Mouse (Mus musculus) ZHBTc4 (cell line): ENCODE results near the gene Cox6b1.

Source experiments
- DNase-seq: peaks from one replicate; pipeline ENCODE4 v3.0.0-alpha.2; 2011; ENCODE audit warnings: low read depth, low spot score

The Cox6b1 gene

DNA sequence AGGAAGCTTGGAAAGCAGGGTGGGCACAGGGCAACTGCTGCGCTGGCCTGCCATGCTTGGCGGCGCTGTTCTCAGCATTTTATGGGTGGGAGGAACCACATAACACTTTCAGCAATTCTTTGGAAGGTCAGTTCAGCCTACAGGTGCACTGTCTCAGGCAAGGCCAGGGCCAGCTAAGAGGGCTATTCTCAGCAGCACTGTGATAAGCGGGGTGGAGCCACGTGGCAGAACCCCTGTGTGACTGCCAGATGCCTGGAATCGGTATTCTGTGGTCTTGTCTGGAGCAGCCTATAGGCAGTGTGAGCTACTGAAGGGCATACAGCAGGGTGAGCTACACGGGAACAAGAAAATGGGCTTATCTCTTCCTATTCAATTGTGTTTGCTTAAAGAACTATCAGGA, 15.9 kb downstream of the Cox6b1 start:
- DNase-seq = no peak

DNA sequence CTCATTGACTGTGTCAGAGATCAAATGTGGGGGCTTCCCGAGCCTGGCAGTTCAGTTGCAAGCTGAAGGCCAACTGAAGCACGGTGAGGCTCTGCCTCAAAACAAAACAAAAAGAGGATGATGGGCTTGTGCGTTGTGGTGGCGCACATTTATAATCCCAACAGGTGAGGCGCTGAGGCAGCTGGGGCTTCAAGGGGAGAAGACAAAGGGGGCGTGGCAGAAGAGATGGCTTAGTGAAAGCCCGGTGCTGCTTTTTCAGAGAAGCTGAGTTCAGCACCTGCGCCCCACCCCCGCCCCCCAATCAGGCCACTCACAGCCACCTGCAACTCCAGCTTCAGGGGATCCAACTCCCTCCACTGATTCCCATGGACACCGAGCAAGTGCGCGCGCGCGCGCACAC, 17.5 kb downstream of the Cox6b1 start:
- peak; percentile 48 for DNase-seq

DNA sequence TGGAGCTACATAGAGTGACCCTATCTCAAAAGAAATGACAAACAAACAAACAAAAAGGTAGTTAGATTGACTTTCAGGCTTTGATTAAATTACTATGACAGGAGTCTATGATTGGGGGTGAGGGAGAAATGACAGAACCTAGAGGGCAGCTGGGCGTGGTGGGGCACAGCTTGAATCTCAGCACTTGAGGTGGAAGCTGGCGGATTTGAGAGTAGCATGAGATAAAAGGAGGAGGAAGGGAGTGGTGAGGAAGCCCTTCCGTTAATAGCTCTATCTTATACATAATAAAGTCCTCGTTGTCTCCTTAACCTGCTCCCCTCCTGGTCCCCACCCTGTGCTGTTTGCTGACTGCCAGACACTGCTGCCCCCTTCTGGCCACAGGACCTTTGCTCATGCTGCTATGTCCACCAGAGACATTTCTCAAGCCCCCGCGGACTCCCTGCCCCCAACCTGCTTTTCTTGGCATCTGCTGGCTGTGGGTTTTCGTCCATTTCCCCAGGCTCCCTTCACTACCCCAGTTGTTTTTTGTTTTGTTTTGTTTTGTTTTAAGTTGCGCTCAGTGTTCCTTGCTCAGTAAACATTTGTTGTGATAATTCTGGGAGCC, 18.1 kb downstream of the Cox6b1 start:
- peak; percentile 97 for DNase-seq

- no peak for DNase-seq
Measured at GRCm38 (mm10) chr7:30604944-30605343, 21.0 kb downstream of the Cox6b1 start.

DNA sequence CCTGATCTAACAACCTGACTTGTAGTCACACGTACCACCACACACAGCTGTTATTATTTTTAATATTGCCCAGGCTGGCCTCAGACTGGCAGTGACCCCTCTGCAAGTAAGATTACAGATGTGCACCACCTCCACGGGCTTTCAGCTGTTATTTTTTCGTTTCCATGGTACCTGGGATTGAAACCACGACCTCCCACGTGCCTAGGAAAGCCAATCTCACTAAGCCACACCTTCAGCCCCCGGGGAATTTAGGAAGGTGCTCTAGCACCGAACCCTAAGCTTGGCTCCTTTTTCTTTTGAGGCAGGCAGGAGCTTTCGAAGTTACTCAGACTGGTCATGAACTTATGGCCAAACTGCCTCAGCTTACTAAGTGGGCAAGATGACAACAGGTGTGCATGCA, 21.5 kb downstream of the Cox6b1 start:
- DNase-seq = peak; percentile 37

GRCm38 (mm10) chr7:30602583-30602982, 23.4 kb downstream of the Cox6b1 start:
- peak; percentile 94 for DNase-seq

DNA sequence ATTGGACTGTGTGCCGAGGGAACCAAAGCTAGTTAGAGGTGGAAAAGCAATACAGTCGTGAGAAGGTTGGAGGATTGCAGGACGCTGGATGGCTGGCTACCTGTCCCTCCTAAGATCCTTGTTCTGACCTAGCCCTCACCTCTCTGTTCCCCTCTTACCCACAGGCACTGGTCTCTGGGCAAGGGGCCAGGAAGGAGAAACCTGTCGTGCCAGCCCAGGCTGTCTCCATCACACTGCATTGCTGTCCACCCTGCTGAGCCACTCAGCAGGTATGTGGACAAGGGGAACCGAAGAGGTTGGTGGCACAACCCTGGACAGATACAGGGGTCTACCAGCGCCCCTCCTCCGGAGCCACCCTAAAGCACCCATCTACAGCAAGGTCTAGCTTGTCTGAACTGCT, 25.3 kb downstream of the Cox6b1 start:
- no peak for DNase-seq

DNA sequence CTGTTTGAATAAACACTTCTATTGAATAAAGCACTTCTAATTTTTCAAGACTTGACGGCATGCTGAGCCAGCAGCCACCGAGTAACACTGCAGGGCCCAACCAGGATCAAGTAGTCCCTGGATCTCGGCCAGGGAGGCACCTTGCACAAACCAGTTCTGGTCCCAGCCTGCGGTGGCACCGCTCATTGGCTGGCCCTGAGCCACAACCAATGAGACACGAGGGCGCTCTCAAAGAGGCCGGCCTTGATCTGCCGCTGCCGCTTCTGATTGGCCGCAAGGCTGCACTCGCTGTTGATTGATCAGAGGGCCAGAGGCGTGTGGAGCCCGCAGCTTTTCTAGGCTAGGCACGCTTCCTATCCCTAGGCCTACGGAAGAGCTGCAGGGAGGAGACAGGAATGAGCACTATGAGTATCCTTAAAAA, 26.0 kb downstream of the Cox6b1 start:
- DNase-seq = peak; percentile 99

- peak; percentile 84 for DNase-seq
Measured at GRCm38 (mm10) chr7:30598786-30599185, 27.2 kb downstream of the Cox6b1 start, which contains the start of gene Zbtb32. Zbtb32 (minus strand) TSS chr7:30598909.

- no peak for DNase-seq
Measured at GRCm38 (mm10) chr7:30596811-30597210, 29.1 kb downstream of the Cox6b1 start.

DNA sequence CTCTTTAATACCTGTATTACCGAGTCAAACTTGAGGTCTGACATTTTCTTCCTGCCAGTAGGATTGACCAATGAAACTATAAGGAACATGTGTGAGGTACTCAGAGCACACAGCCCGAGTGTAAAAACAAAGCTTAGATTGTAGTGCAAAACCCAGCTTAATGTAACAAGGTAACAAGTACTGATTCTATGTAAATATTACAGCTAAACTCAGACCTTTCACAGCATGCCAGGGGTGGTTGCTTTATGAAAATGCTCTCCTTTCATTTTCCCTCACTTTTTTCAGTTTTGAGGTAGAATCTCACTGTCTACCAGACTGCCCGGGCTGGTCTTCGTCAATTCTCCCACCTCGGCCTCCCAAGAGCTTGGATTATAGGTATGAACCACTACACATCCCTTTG, 29.9 kb downstream of the Cox6b1 start:
- no peak for DNase-seq

GRCm38 (mm10) chr7:30594510-30595024, 31.4 kb downstream of the Cox6b1 start:
- no peak for DNase-seq

DNA sequence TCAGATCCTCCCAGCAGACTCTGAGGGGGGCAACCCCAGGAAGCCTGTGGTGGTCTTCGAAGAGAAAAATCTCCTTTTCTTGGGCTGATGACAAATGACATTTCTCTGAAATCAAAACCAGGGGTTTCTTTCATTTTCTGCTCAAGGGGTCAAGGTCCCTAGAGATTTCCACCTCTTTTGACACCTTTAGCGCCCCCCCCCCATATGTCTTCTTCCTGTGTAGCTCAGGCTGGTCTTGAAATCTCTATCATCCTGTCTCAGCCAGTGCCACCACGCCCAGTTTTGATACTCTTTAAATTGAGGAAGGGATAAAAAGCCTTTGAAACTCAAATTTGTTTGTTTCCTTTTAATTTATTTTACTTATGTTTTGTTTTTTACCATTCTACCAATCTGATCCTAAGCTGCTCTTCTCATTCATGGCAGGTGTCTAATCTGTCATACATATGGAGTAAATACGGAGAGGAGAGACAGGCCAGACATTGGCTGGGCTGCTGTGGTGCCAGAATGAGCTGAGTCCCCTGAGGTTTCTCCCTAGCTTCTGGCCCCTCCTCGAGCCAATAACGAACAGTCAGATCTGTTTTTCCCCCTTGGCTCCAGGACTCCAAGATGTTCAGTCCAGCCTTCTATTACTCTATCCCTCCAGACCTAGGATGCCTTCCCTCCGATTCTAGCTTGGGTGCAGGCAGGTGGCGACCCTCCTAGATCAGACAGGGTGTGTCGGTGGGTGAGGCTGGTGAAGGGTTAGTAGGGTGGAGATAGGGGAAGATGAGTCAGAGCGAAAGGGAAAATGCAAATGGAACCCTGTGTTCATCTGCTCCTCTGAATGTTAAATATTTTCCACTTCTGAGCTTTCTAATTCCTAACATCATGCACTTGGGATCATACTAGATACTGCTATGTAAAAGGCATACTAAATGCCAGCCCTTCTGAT, 32.1 kb downstream of the Cox6b1 start:
- no peak for DNase-seq

DNA sequence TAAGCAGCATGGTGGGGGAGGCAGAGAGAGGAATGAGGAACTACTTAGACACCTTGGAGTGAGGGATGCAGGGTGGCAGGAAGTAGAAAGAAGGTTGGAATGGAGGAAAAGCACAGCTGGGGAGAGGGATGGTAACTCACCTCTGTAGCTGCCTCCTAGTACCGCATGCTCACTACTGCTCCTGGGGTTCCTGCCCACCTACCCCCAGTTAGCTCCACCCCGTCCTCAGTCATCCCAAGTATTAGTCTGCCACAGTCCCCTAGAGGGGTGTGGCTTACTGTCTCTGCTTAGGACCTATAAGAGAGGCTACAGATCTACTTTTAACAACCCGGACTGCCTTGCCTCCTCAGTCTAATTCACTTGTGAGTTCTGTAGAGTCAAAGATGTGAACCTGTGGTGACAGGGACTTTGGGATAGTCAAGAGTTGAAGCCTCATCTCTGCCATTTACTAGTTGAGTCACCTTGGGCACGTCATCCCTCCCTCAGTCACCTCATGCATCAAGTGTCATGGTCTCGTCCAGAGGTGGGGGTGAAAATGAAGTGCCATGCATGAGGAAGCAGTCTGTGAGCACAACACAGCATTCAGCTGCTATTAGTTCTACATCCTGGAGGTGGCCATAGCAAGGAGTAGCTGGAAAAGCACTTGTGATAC, 33.1 kb downstream of the Cox6b1 start:
- DNase-seq = peak; percentile 48

DNA sequence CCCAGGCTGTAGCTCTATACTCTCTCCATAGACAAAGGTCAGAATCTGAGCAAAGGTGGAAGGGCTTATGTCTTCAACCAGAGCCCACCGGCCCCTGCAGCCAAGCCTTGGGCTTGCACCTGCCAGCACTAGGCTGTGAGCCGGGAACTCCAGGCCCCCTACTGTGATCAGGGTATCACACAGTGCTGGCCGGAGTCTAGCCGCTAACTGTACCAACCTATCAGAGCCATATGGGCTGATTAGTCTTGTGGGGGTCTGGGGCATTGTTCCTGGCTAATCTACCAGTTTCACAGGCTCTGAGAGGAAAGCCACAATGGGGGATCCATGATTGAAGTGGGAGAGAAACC, 34.4 kb downstream of the Cox6b1 start:
- DNase-seq = peak; percentile 30

- no peak for DNase-seq
Measured at GRCm38 (mm10) chr7:30590927-30591604, 34.9 kb downstream of the Cox6b1 start.

GRCm38 (mm10) chr7:30589435-30590301, 36.3 kb downstream of the Cox6b1 start:
- peak; percentile 90 for DNase-seq

GRCm38 (mm10) chr7:30588676-30589434, 37.1 kb downstream of the Cox6b1 start, which contains the start of gene Kmt2b:
Kmt2b (minus strand) TSS chr7:30588726.
- DNase-seq = peak; percentile 100

DNA sequence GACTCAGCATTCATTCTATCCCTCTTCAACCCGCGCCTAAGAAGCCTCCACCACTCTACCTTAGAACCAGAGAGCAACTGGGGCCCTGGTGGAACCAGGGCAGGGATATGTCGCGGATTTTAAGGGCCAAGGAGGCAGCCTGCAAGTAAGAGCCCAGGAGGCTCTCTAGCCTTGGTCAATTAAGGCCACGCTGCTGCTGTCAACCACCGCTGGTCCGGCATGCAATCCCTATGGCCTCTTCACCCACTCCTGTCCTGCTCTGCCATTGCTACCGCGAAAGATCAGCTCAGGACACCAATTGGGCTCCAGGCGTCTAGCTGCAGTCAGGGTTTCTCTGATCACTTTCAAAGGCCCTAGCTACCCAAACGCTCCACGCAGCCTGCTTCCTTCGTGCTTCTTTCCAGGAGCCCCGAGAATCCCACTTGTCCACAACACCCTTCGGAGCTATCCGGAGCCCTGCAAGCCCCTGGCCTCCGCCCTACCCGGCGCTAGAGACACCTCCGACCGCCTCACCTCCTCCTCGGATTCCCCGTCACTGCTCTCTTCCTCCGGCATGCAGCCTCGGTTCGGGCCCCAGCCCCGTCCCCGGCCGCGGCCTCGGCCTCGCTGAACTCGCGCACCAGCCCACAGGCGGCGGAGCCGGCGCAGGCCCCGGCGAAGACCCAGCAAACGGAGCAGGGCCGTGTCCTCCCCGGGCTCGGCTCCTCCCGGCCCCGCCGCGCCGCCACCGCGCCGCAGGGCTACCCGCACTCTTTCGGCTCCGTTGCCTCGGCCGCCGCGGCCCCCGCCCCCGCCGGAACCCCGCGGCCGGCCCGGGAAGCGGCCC, 37.9 kb downstream of the Cox6b1 start:
- peak; percentile 45 for DNase-seq
